Mouse (Mus musculus): ENCODE data around the gene Krtap6-2. TPM values are rescaled to one million over a fixed set of nuclear protein-coding genes. Genes with fewer than 3 reads are reported as not detected.

The Krtap6-2 gene
- total RNA-seq (2021) = not detected

DNA sequence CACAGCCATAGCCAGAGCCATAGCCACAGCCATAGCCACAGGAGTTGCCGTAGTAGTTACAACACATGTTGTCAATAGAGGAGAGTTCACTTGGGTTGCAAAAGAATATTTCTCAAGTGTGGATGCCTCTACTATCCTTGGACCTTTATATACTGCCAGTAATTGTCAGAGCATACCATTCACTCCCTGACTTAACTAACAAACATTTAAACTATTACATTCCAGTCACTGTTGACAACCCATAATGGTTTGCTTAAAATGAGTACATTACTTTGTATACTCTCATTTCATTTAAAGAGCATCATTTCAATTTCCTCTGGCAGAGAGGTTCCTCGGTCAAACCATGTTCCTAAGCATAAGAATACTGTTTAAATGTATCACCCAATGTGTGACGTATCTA, at the start of gene Krtap6-2:
Gene Krtap6-2, minus strand, starts transcription at position 101 of the 400 bp plus-strand sequence.
- DNase-seq (ENCODE audit: low spot score in 2 of 2) = no peak
- intact Hi-C loops (cut with DNase I) = no loop called here

DNA sequence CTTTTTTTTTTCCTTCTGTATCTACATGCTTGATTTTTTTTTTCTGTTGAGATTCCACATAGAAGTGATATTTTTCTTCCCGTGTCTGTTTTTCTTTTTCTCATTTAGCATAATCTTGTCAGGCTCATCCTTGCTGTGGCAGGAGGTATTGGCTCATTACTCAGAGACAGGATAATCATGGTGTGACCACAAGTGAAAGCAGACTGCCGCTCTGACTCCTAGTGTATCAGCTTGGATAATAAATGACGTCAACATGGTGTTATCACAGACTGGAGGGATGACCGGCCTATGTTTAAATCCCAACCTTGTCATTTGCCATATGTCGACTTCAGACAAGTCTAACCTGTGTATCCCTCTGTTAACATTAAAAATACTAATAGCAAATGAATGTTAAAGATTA, 41.3 kb upstream of the Krtap6-2 start:
- no peak for DNase-seq (ENCODE audit: low spot score in 2 of 2)
- intact Hi-C loops (cut with DNase I) = no loop called here

DNA sequence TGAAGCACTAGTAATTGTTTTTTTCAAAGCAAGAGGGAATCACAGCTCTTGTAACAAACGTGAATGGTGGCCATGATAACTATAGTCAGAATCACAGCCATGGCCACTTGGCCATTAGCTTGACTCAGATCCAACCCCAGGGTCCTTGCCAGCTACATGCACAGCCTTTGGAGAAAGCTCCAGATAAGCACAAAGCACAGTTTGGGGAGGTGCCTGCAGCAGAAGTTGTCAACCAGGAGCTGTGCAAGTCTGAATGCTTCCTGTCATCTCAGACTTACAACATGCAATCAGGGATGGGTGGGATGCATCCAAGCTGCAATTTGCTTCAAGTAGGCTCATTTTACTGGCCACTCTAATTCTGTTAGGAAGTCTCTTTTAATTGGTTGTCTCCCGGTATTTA, 9.7 kb upstream of the Krtap6-2 start:
- intact Hi-C loops (cut with DNase I) = no loop called here
- no peak for DNase-seq (ENCODE audit: low spot score in 2 of 2)

DNA sequence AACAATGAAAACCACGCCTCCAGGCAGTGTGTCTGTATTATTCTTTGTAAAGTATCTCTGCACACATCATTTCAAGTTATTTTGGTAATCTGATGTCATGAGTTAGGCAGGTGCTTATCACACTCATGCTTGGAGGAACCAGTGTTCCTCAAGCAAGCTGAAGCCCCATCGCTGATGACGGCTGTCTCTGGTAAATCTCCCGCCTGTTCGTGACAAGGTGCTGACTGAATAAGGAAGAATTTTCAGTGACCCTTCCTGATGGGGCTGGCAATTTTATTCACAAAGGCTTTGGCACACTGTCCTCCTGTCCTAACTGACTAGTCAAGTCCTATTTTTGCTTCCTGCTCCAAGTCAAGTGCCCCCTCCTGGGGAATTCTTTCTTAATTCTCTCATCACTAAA, 5.4 kb upstream of the Krtap6-2 start:
- DNase-seq (ENCODE audit: low spot score in 2 of 2) = no peak
- intact Hi-C loops (cut with DNase I) = no loop called here

DNA sequence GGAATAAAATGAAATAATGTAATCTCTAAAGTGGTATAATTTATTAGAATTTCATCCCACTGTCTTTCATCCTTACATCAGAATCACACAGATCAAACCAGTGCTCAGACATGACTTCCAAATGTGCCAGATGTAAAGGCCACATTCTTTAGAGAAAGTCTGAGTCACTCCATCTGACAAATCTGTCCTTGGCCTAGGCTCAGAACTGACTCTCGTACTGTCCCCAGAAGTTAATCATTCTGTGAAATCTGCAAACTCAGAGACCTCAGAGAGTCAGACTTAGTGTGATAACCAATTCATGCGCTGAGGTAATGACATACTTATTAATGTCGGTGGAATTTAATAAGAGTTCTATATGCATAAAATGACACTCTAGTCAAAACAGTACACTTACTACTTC, 3.6 kb downstream of the Krtap6-2 start:
- intact Hi-C loops (cut with DNase I) = no loop called here
- DNase-seq (ENCODE audit: low spot score in 2 of 2) = no peak

DNA sequence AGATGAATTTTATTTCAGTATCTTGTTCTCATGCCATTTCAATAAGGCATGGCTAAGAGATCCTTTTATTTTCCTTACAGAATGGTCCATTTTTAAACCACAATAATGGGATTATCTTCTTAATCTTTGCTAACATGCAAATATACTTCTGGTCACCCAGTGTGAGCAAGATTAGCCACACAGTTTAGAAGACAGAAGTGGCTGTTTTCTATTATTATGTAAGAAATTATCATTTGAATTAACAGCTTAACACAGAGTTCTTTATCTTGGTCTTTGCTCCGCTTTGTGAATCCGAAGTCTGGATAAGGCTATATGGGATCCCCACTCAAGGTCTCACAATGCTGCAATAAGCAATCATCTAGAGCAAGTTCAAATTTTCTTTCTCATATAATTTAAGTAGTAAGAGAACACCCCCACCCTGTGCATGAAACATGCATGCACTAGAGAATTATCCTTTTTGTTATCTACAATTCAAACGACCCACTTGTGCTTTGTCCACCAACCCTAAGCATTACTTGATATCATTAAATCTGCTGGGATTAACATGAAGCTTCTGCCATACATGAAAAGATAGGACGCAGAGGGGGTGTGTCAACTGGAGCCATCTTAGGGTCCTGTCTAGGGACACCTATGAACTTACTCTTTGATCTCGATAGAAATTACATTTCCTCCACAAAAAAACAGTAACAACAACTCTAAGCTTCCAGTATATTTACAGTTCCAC, 9.4 kb downstream of the Krtap6-2 start:
- intact Hi-C loops (cut with DNase I) = no loop called here

DNA sequence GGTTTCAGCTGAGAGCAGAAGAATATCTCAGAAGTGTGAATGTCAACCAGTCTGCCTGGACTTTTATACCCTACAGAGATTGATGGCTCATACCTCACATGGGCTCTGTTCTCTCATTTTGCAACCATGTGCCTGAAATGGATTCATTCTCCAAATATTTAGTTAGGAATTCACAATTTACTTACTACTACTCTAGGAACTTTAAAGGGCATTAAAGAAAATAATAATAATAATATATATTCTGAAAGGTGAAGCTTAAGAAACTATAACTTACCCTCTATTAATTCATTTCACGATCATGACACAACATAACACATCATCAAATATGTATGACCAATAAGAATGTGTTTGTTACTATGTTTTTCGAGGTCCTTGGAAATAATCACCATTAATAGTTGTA, 16.1 kb downstream of the Krtap6-2 start, which contains the start of gene Krtap21-1:
Gene Krtap21-1, minus strand, starts transcription at position 101 of the 400 bp plus-strand sequence.
- no peak for DNase-seq (ENCODE audit: low spot score in 2 of 2)
- intact Hi-C loops (cut with DNase I) = no loop called here

More for the DNA sequence above, 9.4 kb downstream of the Krtap6-2 start:
- DNase-seq (ENCODE audit: low spot score in 2 of 2) = no peak

DNA sequence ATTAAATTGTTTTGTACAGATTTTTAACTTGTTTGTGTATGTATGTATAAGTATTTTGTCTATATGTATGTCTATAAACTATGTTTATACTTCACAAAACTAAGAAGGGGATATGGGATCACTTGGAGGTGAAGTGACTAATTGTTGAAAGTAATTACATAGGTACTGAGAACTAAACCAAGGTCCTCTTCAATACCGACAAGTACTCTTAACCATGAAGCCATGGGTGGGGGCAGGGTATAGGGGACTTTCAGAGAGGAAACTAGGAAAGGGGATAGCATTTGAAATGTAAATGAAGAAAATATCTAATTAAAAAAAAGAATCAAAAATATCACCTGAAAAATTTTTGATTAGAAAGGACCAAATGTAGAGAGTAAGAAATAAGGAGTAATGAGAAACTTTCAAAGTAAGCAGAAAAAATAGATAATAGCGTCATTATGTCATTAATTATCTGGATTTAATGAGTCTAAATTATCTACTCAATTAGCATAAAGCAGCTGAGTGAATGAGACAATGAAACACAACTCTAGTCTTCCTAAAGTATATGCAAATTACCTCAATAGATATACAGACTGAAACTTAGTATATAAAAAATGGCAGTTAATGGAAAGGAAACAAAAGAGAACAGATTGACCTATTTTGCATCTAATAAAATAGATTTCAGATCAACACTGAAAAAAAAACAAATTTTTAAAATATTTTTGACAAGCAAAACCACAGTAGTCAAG, 47.0 kb downstream of the Krtap6-2 start:
- DNase-seq (ENCODE audit: low spot score in 2 of 2) = no peak
- intact Hi-C loops (cut with DNase I) = no loop called here

Other genes with a start within 250 kb of the Krtap6-2 start
- gene 1110057P08Rik, start 245.4 kb downstream of the Krtap6-2 start, total RNA-seq (2021) = not detected
- not detected for gene Krtap20-2, start 214.2 kb downstream of the Krtap6-2 start, total RNA-seq (2021)
- not detected for gene Krtap21-1, start 16.2 kb downstream of the Krtap6-2 start, total RNA-seq (2021)
- not detected for gene Krtap8-1, start 67.8 kb upstream of the Krtap6-2 start, total RNA-seq (2021)
- gene Krtap7-1, start 88.2 kb upstream of the Krtap6-2 start, total RNA-seq (2021) = not detected
- gene Krtap11-1, start 151.1 kb upstream of the Krtap6-2 start, total RNA-seq (2021) = not detected

Data from left cerebral cortex, postnatal 25 days (tissue).